Mouse (Mus musculus) cerebellum, adult (tissue): ENCODE data around the gene Tpst2.

ENCODE experiments used
- ATAC-seq: cut with Nextera tagmentation; 2 replicates; pipeline ENCODE4 v1.9.2; 2017; ENCODE audit warnings: mild to moderate bottlenecking, moderate library complexity, mixed read lengths; ENCODE audit not compliant: insufficient number of reproducible peaks, low FRiP score, low TSS enrichment

Gene Tpst2

DNA sequence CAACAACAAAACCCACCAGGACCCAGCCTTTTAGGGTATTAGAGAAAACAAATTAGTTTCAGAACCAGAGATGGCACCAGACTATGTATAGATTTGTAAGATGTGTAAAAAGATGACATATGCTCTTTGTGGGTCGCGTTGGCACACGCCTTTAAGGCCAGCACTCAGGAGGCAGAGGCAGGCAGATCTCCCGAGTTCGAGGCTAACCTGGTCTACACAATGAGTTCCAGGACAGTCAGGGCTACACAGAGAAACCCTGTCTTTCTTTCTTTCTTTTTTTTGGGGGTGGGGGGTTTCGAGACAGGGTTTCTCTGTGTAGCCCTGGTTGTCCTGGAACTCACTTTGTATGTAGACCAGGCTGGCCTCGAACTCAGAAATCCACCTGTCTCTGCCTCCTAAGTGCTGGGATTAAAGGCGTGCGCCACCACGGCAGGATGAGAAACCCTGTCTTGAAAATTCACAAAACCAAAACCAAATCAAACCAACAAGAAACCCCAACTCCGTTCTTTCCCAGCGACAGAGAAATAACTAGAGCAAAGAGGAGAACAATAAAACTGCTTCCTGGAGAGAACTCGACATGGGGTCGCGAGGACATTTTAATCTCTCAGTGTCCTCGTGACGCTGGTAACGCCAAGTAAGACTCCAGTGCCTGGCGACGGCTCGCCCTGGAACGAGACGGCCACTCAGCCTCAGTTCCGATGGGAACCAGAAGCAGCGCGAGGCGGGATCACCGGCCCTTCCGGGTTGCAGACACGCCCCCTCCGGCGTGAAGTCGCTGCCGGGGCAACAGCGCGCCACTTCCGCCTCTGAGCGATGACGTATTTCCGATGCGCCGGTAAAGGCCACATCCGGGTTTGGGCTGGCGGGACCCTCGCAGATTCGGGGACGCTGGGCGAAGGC, 49.3 kb downstream of the Tpst2 start, which contains the start of gene Tfip11:
Gene Tfip11, plus strand, starts transcription at position 813 of the 900 bp plus-strand sequence.
- peak; percentile 89; the same call in 1 of the 2 replicates for ATAC-seq

DNA sequence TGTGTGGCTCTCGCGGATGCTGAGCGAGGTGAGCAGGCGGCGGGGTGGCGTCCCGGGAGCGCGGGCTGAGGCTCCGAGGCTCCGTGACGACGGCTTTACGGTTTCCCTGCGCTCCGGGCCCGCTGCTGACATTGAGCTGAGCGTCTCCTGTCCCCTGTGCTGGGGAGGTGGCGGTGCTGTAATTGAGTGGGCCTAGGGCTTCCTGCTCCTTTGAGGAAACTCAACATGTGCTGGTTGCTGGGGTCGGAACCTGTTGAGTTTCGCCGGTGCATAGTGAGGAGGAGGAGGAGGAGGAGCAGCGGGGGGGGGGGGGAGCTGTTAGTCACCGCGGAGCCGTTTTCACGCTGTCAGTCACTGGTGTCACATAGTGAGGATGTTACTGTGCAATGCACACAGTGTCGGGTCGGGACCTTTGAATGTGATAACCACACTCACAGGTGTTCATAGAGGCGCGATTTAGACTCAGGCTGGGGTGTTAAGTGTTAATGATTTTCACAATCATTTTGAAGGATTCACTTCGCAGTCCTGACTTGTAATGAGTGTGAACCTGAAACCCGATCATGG, 50.0 kb downstream of the Tpst2 start:
- ATAC-seq, result no peak

DNA sequence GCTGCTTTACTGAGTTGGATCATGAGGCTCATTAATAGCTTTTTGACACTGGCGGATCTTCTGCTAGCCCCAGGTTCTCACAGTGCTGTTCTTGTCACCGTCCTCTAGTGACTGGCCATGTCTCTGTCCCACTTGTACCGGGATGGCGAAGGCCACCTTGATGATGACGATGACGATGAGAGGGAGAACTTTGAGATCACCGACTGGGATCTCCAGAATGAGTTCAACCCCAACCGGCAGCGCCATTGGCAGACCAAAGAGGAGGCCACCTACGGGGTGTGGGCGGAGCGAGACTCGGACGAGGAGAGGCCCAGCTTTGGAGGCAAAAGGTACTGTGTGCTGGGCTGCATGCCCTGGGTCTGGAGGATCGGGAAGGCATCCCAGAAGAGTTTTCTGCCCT, 51.4 kb downstream of the Tpst2 start:
- ATAC-seq, result no peak

DNA sequence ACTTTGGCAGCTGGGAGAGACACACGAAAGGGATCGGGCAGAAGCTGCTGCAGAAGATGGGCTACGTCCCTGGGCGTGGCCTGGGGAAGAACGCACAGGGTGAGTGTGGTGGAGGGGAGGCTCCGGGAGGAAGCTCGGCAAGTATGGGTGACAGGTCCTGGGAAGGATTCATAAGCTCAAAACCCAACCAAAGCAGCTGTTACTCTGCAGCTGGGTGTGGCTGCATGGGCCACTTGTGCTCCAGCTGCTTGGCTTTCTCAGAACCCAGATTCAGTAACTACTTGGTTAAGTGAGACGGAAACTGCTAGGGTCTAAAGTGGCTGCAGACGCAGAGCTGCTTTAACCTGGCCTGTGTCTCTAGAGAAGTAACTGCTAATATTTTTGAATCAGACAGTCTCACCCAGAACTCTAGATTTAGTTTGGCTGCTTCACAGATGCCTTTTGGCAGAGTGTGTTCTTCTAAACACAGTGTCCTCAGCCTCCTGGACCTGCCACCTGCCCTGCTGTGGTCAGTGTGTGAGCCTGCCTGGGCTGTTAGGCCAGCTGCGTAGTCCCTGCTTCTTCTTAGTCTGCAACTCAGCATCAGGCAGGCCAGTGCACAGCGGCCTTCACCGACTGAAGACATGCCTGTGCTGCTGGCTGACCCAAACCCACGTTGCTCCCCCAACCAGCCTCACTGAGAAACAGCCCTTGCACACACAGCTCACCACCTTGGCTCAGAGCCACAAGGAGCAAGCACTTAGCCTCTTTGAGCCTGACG, 53.5 kb downstream of the Tpst2 start:
- no peak for ATAC-seq

DNA sequence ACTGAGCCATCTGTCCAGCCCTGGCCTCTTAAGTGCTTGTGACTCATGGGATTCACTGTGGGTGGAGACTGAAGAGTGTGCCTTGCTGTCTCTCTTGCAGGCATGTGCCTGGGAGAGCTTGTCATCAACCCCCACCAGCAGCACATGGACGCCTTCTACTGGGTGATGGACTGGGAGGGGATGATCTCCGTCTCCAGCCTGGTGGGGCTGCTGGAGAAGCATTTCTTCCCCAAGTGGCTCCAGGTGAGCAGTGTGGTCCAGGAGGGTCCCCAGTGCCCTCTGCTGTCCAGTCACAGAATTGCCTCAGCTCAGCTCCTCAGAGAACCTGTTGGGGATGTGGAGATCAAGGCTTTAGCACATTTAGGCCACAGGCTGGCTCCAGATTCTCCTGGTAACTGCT, 59.0 kb downstream of the Tpst2 start:
- ATAC-seq, result no peak

DNA sequence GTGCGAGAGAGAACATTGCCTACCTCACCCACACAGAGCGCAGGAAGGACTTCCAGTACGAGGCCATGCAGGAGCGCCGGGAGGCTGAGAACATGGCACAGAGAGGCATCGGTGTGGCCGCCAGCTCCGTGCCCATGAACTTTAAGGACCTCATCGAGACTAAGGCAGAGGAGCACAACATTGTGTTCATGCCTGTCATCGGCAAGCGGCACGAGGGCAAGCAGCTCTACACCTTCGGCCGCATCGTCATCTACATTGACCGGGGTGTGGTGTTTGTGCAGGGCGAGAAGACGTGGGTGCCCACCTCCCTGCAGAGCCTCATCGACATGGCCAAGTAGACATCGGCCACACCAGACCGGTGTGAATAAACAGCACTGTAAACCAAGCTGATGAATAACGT, 60.5 kb downstream of the Tpst2 start:
- ATAC-seq, result no peak

DNA sequence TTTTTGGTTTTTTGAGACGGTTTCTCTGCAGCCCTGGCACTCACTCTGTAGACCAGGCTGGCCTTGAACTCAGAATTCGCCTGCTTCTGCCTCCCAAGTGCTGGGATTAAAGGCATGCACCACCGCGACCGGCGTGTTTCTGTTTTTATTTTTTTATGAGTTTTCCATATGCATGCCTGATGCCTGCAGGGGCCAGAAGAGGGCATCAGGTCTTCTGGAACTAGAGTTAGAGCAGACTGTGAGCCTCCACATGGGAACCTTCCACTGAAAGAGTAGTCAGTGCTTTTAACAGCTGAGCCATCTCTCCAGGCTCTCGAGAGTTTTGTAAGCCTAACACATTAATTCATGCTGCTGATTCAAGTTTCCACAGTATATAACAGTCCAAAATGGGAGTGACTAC, 62.7 kb downstream of the Tpst2 start:
- ATAC-seq, result no peak

DNA sequence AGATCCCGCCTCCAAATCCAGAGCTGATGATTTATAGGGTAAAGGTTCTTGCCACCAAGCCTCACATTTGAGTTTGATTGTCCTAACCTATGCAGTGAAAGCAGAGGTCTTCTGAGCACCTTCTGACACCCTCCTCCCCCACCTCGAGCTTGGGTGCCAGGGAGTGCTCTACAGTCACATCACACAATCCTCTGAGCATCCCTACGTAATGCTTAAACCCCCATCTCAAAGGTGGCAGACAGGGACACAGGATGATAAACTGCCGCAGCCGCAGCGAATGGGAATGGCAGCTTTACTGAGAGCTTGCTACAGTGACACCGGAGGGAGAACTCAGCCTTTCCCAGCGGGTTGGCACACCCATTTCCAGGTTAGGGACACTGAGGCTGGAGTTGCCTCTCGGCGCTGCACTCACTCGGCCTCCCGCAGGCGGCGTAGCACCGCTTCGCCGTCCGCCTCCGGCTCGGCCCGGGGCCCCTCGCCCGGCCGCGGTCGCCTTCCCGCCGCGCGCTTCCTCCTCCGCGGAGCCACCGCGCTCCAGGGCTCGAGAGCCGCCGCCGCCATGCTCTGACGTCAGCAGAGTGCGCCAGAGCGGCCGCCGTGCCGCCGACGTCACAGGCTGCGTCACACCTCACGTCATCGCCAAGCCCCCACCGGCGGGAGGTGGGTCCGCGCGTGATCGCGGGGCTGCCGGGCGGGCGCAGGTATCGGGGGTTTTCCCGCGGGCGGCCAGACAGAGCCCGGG, 66.1 kb downstream of the Tpst2 start, which contains the start of the genes Srrd and Hps4:
Gene Srrd, minus strand, starts transcription at position 578 of the 742 bp plus-strand sequence.
Gene Hps4, plus strand, starts transcription at position 621 of the 742 bp plus-strand sequence.
- ATAC-seq, result peak; percentile 51; the same call in 1 of the 2 replicates

DNA sequence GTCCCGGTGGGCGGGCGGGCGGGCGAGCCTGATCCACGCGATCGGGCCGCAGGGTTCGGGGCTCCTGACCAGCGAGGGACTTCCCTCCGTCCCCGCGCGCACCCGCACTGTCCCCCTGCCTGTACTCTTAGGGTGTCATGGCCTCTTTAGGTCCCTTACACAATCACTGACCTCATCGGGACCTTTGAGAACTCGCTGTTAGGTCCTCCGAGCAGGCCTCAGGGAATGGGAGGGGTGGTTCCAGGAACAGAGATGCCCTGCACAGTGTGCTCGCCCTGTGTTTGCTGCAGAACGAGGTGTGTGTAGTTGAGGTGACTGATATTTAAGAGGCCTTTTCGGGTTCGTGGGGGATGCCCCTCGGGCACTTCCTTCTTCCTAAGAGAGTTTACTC, 66.7 kb downstream of the Tpst2 start:
- ATAC-seq, result peak; percentile 45; the same call in 1 of the 2 replicates

DNA sequence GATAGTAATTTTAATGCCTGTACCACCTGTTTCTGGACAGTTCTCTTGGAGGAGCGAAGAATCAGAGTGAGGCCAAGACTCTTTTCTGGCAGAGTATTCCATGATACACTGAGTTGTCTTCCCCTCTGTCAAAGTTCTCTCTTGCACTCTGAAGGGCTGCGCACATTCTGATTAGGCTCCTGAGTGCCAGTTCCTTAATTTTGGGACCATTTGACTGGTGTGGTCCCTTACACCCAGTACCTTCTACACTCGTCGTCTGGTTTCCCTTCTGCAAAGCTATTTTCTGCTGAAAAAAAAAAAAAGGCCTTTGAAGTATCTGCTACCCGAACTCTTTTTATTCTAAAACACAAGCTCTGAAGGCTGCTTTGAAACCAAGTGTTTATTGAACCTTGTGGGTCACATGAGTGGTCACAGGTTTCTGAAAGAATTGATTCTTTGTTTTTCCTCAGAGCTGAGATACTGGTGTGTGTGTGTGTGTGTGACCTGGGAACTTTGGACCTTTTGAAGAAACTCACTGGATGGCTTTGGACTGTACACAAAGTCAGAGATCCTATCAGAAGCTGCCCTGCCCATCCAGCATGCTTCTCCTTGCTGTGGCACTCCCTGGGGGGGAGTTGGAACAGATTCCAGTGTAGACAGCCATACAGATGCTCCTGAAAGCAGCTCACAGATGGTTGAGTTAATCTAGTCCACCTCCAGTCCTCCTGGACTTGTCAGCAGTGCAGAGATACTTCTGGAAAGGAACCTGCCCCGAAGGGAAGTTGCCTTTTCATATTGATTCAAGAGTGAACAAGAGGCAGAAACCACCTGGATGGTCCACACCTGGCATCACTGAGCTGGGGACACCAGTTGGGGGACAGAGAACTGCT, 67.8 kb downstream of the Tpst2 start:
- no peak for ATAC-seq

DNA sequence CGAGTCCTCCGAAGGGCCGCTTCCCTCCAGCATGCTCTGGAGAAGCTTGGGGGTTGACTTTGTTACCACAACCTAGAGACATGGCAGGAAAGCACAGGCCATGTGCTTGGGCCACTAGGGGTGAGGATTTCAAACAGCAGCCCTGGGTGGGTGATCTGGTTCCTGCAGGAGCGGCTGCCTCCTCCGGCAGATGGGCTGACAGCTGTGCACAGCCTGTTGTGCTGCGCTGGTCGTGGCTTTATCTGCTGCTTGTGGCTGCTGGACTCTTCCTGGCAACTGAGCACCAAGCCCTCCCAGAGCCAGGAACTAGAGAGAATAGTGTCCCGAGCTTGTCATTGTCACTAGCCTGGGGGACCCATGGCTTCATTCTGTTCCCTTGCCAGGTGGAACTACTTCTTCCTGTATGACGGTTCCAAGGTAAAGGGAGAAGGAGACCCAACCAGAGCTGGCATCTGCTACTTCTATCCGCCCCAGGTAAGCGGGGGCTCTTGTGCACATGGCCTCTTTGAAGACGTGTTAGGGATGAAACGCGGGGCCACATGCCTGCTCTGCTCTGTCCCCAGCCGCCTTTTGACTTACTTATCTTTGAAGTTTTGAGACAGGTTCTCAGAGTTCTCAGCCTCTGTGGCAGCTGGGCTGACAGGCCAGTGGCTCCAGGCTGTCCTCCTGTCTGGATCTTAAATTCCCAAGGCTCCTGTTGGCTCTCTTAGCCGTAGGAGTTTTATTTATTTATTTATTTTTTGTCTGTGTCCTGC, 69.9 kb downstream of the Tpst2 start:
- no peak for ATAC-seq

DNA sequence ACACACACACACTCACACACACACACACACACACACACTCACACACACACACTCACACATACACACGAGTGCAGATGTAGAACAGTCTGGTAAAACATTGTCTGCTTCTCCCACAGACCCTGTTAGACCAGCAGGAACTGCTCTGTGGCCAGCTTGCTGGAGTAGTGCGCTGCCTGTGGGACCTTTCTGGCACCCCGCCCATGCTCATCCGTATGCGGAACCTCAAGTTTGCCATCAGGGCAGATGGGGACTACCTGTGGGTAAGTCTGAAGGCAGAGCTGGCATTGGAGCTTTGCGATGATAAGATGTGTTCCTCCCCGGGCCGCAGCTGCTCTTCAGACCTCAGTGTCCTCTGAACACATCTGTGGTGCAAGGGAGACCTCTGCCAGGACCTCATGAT, 72.7 kb downstream of the Tpst2 start:
- no peak for ATAC-seq

DNA sequence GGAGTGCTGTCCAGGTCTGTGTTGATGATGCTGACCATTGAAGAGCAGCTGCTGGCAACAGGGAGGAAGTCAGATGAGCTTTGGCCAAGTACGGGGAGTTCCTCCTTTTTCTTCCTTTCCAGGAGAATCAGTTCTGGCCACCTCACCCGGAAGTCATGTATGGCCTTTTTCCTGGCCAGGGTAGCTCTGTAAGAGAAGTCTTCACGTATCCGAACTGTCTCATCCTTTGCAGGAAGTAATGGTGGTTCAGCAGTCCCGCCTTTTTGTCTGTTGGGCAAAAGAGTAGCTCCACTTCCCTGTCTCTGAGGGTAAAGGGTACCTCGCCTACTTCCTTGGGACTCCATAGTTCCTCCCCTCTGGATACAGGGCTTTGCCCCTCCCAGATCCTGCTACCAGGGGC, 79.0 kb downstream of the Tpst2 start:
- ATAC-seq, result no peak

DNA sequence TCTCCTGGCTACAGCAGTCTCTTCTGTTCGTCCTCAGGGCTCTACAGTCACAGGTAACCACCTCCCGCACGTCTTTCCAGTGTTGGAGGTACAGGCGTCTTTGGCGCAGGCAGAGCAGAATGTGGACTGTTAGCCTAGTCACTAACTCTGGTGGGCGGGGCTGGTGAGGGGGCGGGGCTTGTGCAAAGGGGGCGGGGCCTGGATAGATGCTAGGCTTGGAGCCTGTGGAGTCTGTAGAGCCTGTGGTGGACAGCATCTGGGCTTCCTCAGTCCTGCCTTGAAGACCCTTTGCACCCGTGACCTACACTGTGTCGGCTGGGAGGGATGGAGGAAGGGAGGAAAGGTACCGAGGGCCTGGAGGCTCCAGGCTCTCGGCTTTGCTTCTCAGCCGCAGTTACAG, 79.4 kb downstream of the Tpst2 start, which contains the start of gene Gm6583:
Gene Gm6583, minus strand, starts transcription at position 124 of the 400 bp plus-strand sequence.
- ATAC-seq, result no peak

DNA sequence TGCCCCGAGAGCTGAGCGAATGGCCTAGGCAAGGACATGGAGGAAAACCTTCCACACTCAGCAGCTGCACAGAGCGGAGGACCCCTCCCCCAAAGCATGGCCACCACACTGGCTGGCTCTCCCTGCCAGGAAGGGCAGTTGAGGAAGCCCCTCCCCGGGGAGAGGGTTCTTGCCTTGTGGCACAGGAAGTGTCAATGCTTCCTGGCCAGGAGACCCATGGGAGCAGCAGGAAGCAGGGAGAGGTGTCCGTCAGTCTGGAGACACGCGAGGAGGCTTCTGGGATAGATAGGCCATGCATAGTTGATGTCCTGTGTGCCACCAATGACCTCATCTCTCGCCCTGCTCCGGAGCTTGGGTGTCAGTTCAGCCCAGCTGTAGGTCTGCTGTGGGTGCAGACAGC, 79.8 kb downstream of the Tpst2 start:
- ATAC-seq, result no peak

DNA sequence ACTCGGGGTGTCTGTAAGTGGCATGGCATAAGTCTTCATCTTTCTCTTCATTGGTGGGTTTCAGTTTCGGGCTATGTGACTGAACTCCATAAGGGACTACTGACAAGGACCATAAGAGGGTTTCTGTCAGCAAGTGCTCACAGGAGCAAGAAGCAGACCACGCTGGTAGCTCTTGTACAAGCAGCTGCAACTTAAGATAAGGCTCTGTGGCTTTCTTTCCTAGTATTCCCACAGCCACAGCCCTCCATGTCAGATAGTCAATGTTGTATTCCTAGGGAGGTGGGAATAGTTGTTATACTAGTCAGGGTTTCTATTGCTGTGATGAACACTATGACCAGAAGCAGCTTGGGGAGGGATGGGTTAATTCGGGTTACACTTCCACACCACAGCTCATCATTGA, 83.0 kb downstream of the Tpst2 start:
- ATAC-seq, result no peak

DNA sequence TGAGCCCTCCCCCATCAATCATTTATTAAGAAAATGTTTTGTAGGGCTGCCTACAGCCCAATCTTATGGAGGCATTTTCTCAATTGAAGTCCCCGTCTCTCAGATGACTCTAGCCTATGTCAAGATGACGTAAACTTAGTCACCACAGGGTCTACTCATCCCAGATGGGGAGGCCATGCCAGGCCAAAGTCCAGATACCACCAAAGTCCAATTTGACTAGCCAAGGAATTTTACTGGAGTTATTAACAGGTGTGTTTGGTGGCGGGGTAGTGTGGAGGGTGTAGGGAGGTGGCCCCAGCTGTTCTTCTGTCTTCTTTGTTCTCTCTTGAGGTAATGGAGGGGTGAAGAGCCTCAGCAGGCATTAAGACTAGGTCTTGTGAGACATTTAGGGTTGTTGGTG, 83.6 kb downstream of the Tpst2 start:
- no peak for ATAC-seq

DNA sequence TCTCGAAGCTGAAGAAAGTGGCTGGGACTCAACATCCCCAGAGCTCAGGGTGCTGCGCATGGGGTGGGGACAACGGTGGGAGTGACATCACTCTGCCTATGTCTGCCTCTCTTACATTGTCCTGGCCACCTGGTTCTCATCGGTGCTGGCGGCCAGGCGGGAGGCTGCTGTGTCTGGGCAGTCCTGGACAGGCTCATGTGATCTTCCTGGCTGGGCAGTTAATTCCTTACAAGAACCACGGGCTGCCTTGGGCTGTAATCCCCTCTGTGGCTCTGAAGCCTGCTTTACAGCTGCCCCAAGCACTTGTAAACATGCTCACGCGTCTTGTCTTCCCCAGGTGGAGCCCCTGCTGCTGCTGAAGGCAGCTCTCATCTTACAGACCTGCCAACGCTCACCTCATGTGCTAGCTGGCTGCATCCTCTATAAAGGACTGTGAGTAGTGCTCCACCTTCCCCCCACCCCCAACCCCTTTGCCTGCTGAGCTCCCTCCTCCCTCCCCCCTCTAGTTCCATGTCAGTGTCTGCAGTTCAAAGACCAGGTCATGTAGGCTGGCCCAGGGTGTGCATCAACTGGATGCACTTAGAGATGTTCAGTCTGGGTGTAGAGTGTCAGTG, 87.8 kb downstream of the Tpst2 start:
- no peak for ATAC-seq
